Mouse (Mus musculus): ENCODE measurements around the gene BC048671. TPM values are rescaled to one million over a fixed set of nuclear protein-coding genes. Genes with fewer than 3 reads are reported as not detected.

Gene BC048671
- polyA plus RNA-seq, 1 experiment from 2014 or later = not detected

GRCm38 (mm10) chr6:90324026-90324425 lies 23.0 kb downstream of the BC048671 start:
- no peaks in the 10 kb centered on the region for H3K36me3 ChIP-seq
- peaks cover 32% of the 10 kb centered on the region for H3K4me1 ChIP-seq (replicated peaks)
- 55% methylated on average over 3 of the region's 3 CpGs for WGBS (ENCODE audit: insufficient replicate concordance)
- no peaks in the 10 kb centered on the region for H3K9me3 ChIP-seq (replicated peaks)
- H3K4me3 ChIP-seq (replicated peaks) = peak overlapping the region; percentile 48
- no peak overlapping the region for H3K9ac ChIP-seq
- ATAC-seq (ENCODE audit: low read depth) (no peak), DNase-seq (no peak)
- peak overlapping the region; percentile 52 for H3K4me2 ChIP-seq
- 0 out of 2 replicates have a peak, but pooled peaks cover 6% of the 10 kb centered on the region for H3K27me3 ChIP-seq
- peak overlapping the region; percentile 77; the same call in 1 of the 2 replicates for H3K27ac ChIP-seq

DNA sequence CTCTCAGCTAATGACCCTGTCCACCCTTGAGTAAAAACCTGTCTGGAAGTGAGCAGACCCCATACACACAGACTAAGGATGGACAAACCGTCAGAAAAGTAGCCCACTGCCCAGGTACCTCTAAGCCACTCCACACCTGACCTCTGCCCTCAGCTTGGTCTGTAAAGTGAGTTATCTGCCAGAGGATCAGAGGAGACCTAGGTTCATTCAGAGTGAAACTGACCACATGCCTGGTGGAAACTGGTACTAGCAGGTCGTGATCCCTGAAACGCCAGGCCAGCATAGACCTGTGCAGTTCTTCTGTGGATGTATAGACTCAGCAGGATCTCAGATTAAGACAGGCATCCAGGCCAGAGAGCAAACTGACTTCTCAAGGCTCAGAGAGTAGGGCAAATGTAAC lies 23.4 kb downstream of the BC048671 start:
- no peaks in the 10 kb centered on the region for H3K9me3 ChIP-seq (replicated peaks)
- DNase-seq (no peak), ATAC-seq (ENCODE audit: low read depth) (peak; percentile 40; the same call in 1 of the 2 replicates)
- H3K27me3 ChIP-seq = 0 out of 2 replicates have a peak, but pooled peaks cover 6% of the 10 kb centered on the region
- peaks cover 30% of the 10 kb centered on the region for H3K4me1 ChIP-seq (replicated peaks)
- 40% methylated on average over 3 of the region's 3 CpGs for WGBS (ENCODE audit: insufficient replicate concordance)
- H3K27ac ChIP-seq = peak overlapping the region; percentile 77
- no peaks in the 10 kb centered on the region for H3K36me3 ChIP-seq
- H3K9ac ChIP-seq = peak overlapping the region; percentile 45
- peak overlapping the region; percentile 48 for H3K4me3 ChIP-seq (replicated peaks)
- H3K4me2 ChIP-seq = peak overlapping the region; percentile 52

DNA sequence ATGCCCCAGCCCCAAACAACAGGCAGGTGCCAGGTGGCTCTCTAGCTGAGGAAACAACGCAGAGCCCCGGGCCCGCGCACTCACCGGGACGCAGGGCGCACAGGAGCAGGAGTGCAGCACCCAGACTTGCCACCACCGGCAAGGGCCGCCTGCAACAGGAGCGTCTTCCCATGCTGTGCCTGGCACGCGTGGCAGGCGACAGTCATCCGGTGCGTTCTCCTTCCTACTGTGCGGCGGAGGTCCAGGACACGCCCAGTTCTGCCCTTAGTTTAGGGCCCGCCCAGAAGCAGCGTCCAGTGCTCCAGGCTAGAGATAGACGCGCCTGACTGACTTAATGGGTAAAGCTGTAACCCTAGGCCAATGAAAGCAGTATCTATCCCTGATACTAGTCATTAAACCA lies 24.0 kb downstream of the BC048671 start, which contains the start of gene Chst13:
Gene Chst13, minus strand, starts transcription at position 195 of the 400 bp plus-strand sequence.
- DNase-seq = no peak
- peak within 1 kb of the TSS; percentile 77 for H3K27ac ChIP-seq
- H3K4me1 ChIP-seq (replicated peaks) = peaks cover 25% of the 10 kb centered on the region
- H3K9me3 ChIP-seq (replicated peaks) = no peaks in the 10 kb centered on the region
- H3K27me3 ChIP-seq = 0 out of 2 replicates have a peak, but pooled peaks cover 6% of the 10 kb centered on the region
- peak within 1 kb of the TSS; percentile 45 for H3K9ac ChIP-seq
- no peaks in the 10 kb centered on the region for H3K36me3 ChIP-seq
- H3K4me2 ChIP-seq = peak within 1 kb of the TSS; percentile 52
- peak within 1 kb of the TSS; percentile 48 for H3K4me3 ChIP-seq (replicated peaks)
- peak; percentile 38 for ATAC-seq (ENCODE audit: low read depth)
- 4% methylated on average over 22 of the region's 22 CpGs for WGBS (ENCODE audit: insufficient replicate concordance)

DNA sequence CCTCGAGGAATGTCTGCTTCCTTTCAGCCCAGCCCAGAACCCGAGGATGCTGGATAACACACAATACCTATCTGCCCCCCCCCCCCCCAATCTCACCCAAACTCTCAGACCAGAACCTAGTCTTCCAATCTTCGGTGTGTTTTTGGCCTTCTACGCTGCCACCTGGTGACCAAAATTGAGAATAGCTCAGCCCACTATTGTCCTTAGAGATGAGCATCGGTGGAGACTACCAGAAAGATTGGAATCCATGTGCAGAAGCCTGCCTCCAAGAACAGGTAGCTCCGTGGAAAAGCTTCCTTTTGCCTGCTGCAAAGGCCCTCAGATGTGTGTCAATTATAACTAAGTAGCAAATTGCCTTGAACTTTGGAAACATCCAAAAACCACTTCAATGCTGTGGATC lies 26.7 kb downstream of the BC048671 start:
- Histone ChIP-seq H3K4me2 (no peak overlapping the region), H3K9me3 (replicated peaks) (no peaks in the 10 kb centered on the region), H3K9ac (no peak overlapping the region), H3K36me3 (no peaks in the 10 kb centered on the region), H3K27ac (no peak overlapping the region), H3K4me1 (replicated peaks) (peaks cover 7% of the 10 kb centered on the region; the same call in 1 of the 2 replicates), H3K27me3 (0 out of 2 replicates have a peak, but pooled peaks cover 6% of the 10 kb centered on the region), H3K4me3 (replicated peaks) (no peak overlapping the region)
- DNase-seq (no peak), ATAC-seq (ENCODE audit: low read depth) (no peak)
- 10% methylated on average over 6 of the region's 6 CpGs for WGBS (ENCODE audit: insufficient replicate concordance)

- WGBS (ENCODE audit: insufficient replicate concordance) = 42% methylated on average over 1 of the region's 1 CpGs
- Histone ChIP-seq H3K4me1 (replicated peaks) (peaks cover 7% of the 10 kb centered on the region; the same call in 1 of the 2 replicates), H3K27me3 (0 out of 2 replicates have a peak, but pooled peaks cover 4% of the 10 kb centered on the region), H3K4me2 (no peak overlapping the region), H3K9ac (no peak overlapping the region), H3K27ac (no peak overlapping the region), H3K36me3 (no peaks in the 10 kb centered on the region), H3K9me3 (replicated peaks) (no peaks in the 10 kb centered on the region), H3K4me3 (replicated peaks) (no peak overlapping the region)
- no peak for ATAC-seq (ENCODE audit: low read depth)
- DNase-seq = no peak
These were observed 28.9 kb downstream of the BC048671 start for GRCm38 (mm10) chr6:90329953-90330352.

- no peaks in the 10 kb centered on the region for H3K27me3 ChIP-seq
- H3K4me1 ChIP-seq (replicated peaks) = no peaks in the 10 kb centered on the region
- H3K9me3 ChIP-seq (replicated peaks) = no peaks in the 10 kb centered on the region
- DNase-seq (peak; percentile 6), ATAC-seq (ENCODE audit: low read depth) (peak; percentile 86)
- WGBS (ENCODE audit: insufficient replicate concordance) = 57% methylated on average over 7 of the region's 7 CpGs
- no peaks in the 10 kb centered on the region for H3K36me3 ChIP-seq
- peak within 1 kb of the TSS; percentile 73 for H3K27ac ChIP-seq
- H3K4me2 ChIP-seq = peak within 1 kb of the TSS; percentile 41
- H3K9ac ChIP-seq = 0 out of 2 replicates have a peak within 1 kb of the TSS, but pooled peaks have one; percentile 13
- peak within 1 kb of the TSS; percentile 26; the same call in 1 of the 2 replicates for H3K4me3 ChIP-seq (replicated peaks)
These were observed 31.8 kb downstream of the BC048671 start, which contains the start of gene Uroc1 for GRCm38 (mm10) chr6:90332561-90333425. Gene Uroc1 (plus strand): TSS chr6:90333284.

- no peak for DNase-seq
- Histone ChIP-seq H3K36me3 (no peaks in the 10 kb centered on the region), H3K9ac (0 out of 2 replicates have a peak overlapping the region, but pooled peaks have one; percentile 13), H3K4me2 (peak overlapping the region; percentile 41), H3K9me3 (replicated peaks) (no peaks in the 10 kb centered on the region), H3K4me1 (replicated peaks) (no peaks in the 10 kb centered on the region), H3K27ac (no peak overlapping the region), H3K4me3 (replicated peaks) (peak overlapping the region; percentile 26; the same call in 1 of the 2 replicates), H3K27me3 (no peaks in the 10 kb centered on the region)
- WGBS (ENCODE audit: insufficient replicate concordance) = 42% methylated on average over 3 of the region's 3 CpGs
- ATAC-seq (ENCODE audit: low read depth) = no peak
These were observed 33.2 kb downstream of the BC048671 start for GRCm38 (mm10) chr6:90334244-90334643.

DNA sequence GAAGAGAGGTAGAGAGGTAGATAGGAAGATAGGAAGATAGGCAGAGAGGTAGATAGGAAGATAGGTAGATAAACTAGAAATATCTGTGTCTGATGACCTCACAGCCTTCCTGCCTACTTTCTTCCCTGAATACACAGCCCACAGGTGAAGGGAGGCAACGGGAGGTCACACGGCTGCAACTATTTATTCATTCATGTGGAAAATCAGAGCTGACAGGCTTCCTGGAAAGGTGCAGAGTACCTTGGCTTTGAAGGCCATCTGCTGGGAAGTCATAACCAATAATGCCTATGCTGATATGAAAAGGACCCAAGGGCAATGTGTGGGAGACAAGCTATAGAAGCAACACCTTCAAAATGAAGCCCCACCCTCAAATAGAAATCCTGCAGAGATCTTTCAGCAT lies 41.3 kb downstream of the BC048671 start:
- Histone ChIP-seq H3K9ac (no peak overlapping the region), H3K36me3 (no peaks in the 10 kb centered on the region), H3K9me3 (replicated peaks) (no peaks in the 10 kb centered on the region), H3K4me3 (replicated peaks) (no peak overlapping the region), H3K4me1 (replicated peaks) (no peaks in the 10 kb centered on the region), H3K27me3 (no peaks in the 10 kb centered on the region), H3K27ac (no peak overlapping the region), H3K4me2 (no peak overlapping the region)
- 71% methylated on average over 2 of the region's 2 CpGs for WGBS (ENCODE audit: insufficient replicate concordance)
- DNase-seq = no peak
- ATAC-seq (ENCODE audit: low read depth) = no peak

DNA sequence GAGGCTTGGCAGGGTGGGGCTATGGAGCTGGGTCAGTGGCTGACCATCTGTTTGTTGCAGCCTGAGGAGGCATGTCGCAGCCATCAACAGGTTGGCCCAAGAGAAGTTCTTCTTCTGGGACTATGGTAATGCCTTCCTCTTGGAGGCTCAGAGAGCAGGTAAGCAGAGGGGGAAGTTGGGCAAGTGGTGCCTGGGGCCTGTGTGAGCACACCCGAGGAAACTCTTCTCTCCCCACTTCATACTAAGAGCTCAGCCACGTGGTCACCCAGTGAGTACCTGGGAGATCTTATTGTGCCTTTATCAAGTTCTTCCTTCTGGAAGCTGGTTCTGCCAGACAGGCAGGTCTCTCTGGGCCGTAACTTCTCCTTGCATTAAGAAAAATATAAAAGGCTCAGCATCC lies 46.2 kb downstream of the BC048671 start:
- Histone ChIP-seq H3K36me3 (no peaks in the 10 kb centered on the region), H3K4me3 (replicated peaks) (no peak overlapping the region), H3K4me1 (replicated peaks) (no peaks in the 10 kb centered on the region), H3K9ac (no peak overlapping the region), H3K27ac (no peak overlapping the region), H3K4me2 (no peak overlapping the region), H3K27me3 (no peaks in the 10 kb centered on the region), H3K9me3 (replicated peaks) (no peaks in the 10 kb centered on the region)
- DNase-seq (no peak), ATAC-seq (ENCODE audit: low read depth) (no peak)
- WGBS (ENCODE audit: insufficient replicate concordance) = 46% methylated on average over 4 of the region's 4 CpGs

DNA sequence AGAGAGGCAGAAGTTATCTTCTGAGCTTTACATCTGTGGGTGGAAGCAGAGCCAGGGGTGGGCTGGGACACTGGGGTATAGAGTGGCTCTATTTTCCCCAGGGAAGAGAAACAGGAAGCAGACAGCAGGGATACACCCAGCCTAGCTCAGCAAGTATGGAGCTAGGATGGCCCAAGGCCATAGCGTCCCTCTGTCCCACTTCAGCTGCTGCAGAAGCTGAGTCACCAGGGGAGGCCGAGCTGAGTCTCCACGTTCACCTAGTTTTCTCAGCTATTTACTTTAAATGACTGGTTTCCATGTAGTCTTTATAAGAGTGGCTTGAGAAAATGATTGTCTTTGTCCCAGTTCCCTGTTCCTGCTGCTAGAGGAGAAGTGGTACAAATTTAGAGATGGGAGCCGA lies 47.5 kb downstream of the BC048671 start:
- ATAC-seq (ENCODE audit: low read depth) = no peak

GRCm38 (mm10) chr6:90350011-90350410 lies 49.0 kb downstream of the BC048671 start:
- H3K4me3 ChIP-seq (replicated peaks) = no peak overlapping the region
- no peak for DNase-seq
- H3K4me1 ChIP-seq (replicated peaks) = no peaks in the 10 kb centered on the region
- H3K9ac ChIP-seq = no peak overlapping the region
- no peaks in the 10 kb centered on the region for H3K36me3 ChIP-seq
- H3K27me3 ChIP-seq = no peaks in the 10 kb centered on the region
- H3K27ac ChIP-seq = no peak overlapping the region
- no peaks in the 10 kb centered on the region for H3K9me3 ChIP-seq (replicated peaks)
- 51% methylated on average over 2 of the region's 2 CpGs for WGBS (ENCODE audit: insufficient replicate concordance)
- ATAC-seq (ENCODE audit: low read depth) = no peak
- H3K4me2 ChIP-seq = no peak overlapping the region

More for the DNA sequence above, 47.5 kb downstream of the BC048671 start:
- Histone ChIP-seq H3K36me3 (no peaks in the 10 kb centered on the region), H3K4me1 (replicated peaks) (no peaks in the 10 kb centered on the region), H3K27me3 (no peaks in the 10 kb centered on the region), H3K27ac (no peak overlapping the region), H3K4me3 (replicated peaks) (no peak overlapping the region), H3K9me3 (replicated peaks) (no peaks in the 10 kb centered on the region), H3K4me2 (no peak overlapping the region), H3K9ac (no peak overlapping the region)
- DNase-seq = no peak
- 46% methylated on average over 4 of the region's 4 CpGs for WGBS (ENCODE audit: insufficient replicate concordance)
